Mouse (Mus musculus): ENCODE data around the gene Anapc2. TPM values are rescaled to one million over a fixed set of nuclear protein-coding genes. Genes with fewer than 3 reads are reported as not detected.

Gene Anapc2
- polyA plus RNA-seq, 1 experiment from 2014 or later, result 141 TPM

Other genes starting within 250 kb of the Anapc2 start
- 176 and 188 TPM in 2 replicates for gene Nsmf, start 218.1 kb upstream of the Anapc2 start, polyA plus RNA-seq (2015; fragmentation: Nextera tagmentation; extraction: Ambion mirVana)
- gene Entpd8, start 192.2 kb upstream of the Anapc2 start, polyA plus RNA-seq (2015; fragmentation: Nextera tagmentation; extraction: Ambion mirVana), result not detected in 2 replicates
- gene Noxa1, start 177.3 kb upstream of the Anapc2 start, polyA plus RNA-seq (2015; fragmentation: Nextera tagmentation; extraction: Ambion mirVana), result not detected in 2 replicates
- gene Nrarp, start 91.7 kb upstream of the Anapc2 start, polyA plus RNA-seq (2015; fragmentation: Nextera tagmentation; extraction: Ambion mirVana), result 13.1 and 15.0 TPM in 2 replicates
- gene Tor4a, start 75.6 kb upstream of the Anapc2 start, polyA plus RNA-seq (2015; fragmentation: Nextera tagmentation; extraction: Ambion mirVana), result 1.2 and 1.4 TPM in 2 replicates
- 116 and 117 TPM in 2 replicates for gene Nelfb, start 61.0 kb upstream of the Anapc2 start, polyA plus RNA-seq (2015; fragmentation: Nextera tagmentation; extraction: Ambion mirVana)
- gene Stpg3, start 57.8 kb upstream of the Anapc2 start, polyA plus RNA-seq (2015; fragmentation: Nextera tagmentation; extraction: Ambion mirVana), result not detected in 2 replicates
- gene Fam166a, start 53.7 kb upstream of the Anapc2 start, polyA plus RNA-seq (2015; fragmentation: Nextera tagmentation; extraction: Ambion mirVana), result 0.43 TPM in 1 of 2 replicates, not detected in the other
- gene Tubb4b, start 47.8 kb upstream of the Anapc2 start, polyA plus RNA-seq (2015; fragmentation: Nextera tagmentation; extraction: Ambion mirVana), result 366 and 421 TPM in 2 replicates
- not detected in 2 replicates for gene Slc34a3, start 38.1 kb upstream of the Anapc2 start, polyA plus RNA-seq (2015; fragmentation: Nextera tagmentation; extraction: Ambion mirVana)
- gene Rnf224, start 35.7 kb upstream of the Anapc2 start, polyA plus RNA-seq (2015; fragmentation: Nextera tagmentation; extraction: Ambion mirVana), result not detected in 2 replicates
- gene Rnf208, start 30.2 kb upstream of the Anapc2 start, polyA plus RNA-seq (2015; fragmentation: Nextera tagmentation; extraction: Ambion mirVana), result 144 and 176 TPM in 2 replicates
- 0.25 and 0.48 TPM in 2 replicates for gene Cysrt1, start 30.0 kb upstream of the Anapc2 start, polyA plus RNA-seq (2015; fragmentation: Nextera tagmentation; extraction: Ambion mirVana)
- 4.3 and 4.7 TPM in 2 replicates for gene AL732309.1, start 25.6 kb upstream of the Anapc2 start, polyA plus RNA-seq (2015; fragmentation: Nextera tagmentation; extraction: Ambion mirVana)
- gene Tmem203, start 17.0 kb upstream of the Anapc2 start, polyA plus RNA-seq (2015; fragmentation: Nextera tagmentation; extraction: Ambion mirVana), result 12.4 and 12.7 TPM in 2 replicates
- gene Tprn, start 9.9 kb upstream of the Anapc2 start, polyA plus RNA-seq (2015; fragmentation: Nextera tagmentation; extraction: Ambion mirVana), result 15.6 and 15.9 TPM in 2 replicates
- 172 and 175 TPM in 2 replicates for gene Ssna1, start within 50 bp of the Anapc2 start, polyA plus RNA-seq (2015; fragmentation: Nextera tagmentation; extraction: Ambion mirVana)
- gene Tmem210, start 15.7 kb downstream of the Anapc2 start, polyA plus RNA-seq (2015; fragmentation: Nextera tagmentation; extraction: Ambion mirVana), result not detected in 2 replicates
- not detected in 2 replicates for gene Lrrc26, start 17.4 kb downstream of the Anapc2 start, polyA plus RNA-seq (2015; fragmentation: Nextera tagmentation; extraction: Ambion mirVana)
- 44.0 and 52.7 TPM in 2 replicates for gene Grin1, start 46.7 kb downstream of the Anapc2 start, polyA plus RNA-seq (2015; fragmentation: Nextera tagmentation; extraction: Ambion mirVana)
- gene Man1b1, start 59.9 kb downstream of the Anapc2 start, polyA plus RNA-seq (2015; fragmentation: Nextera tagmentation; extraction: Ambion mirVana), result 50.7 and 51.0 TPM in 2 replicates
- gene Dpp7, start 83.9 kb downstream of the Anapc2 start, polyA plus RNA-seq (2015; fragmentation: Nextera tagmentation; extraction: Ambion mirVana), result 22.6 and 26.2 TPM in 2 replicates
- gene Uap1l1, start 93.2 kb downstream of the Anapc2 start, polyA plus RNA-seq (2015; fragmentation: Nextera tagmentation; extraction: Ambion mirVana), result 4.6 and 5.2 TPM in 2 replicates
- 9.0 and 9.2 TPM in 2 replicates for gene Sapcd2, start 99.8 kb downstream of the Anapc2 start, polyA plus RNA-seq (2015; fragmentation: Nextera tagmentation; extraction: Ambion mirVana)
- 3.7 and 9.0 TPM in 2 replicates for gene Entpd2, start 123.4 kb downstream of the Anapc2 start, polyA plus RNA-seq (2015; fragmentation: Nextera tagmentation; extraction: Ambion mirVana)
- 481 and 529 TPM in 2 replicates for gene Npdc1, start 126.9 kb downstream of the Anapc2 start, polyA plus RNA-seq (2015; fragmentation: Nextera tagmentation; extraction: Ambion mirVana)
- 0.09 and 0.80 TPM in 2 replicates for gene Fut7, start 150.8 kb downstream of the Anapc2 start, polyA plus RNA-seq (2015; fragmentation: Nextera tagmentation; extraction: Ambion mirVana)
- 17.3 and 18.3 TPM in 2 replicates for gene Abca2, start 156.2 kb downstream of the Anapc2 start, polyA plus RNA-seq (2015; fragmentation: Nextera tagmentation; extraction: Ambion mirVana)
- gene Clic3, start 184.4 kb downstream of the Anapc2 start, polyA plus RNA-seq (2015; fragmentation: Nextera tagmentation; extraction: Ambion mirVana), result 2.8 and 3.4 TPM in 2 replicates
- 121 and 130 TPM in 2 replicates for gene Paxx, start 188.6 kb downstream of the Anapc2 start, polyA plus RNA-seq (2015; fragmentation: Nextera tagmentation; extraction: Ambion mirVana)
- 465 and 593 TPM in 2 replicates for gene Ptgds, start 197.6 kb downstream of the Anapc2 start, polyA plus RNA-seq (2015; fragmentation: Nextera tagmentation; extraction: Ambion mirVana)
- not detected in 2 replicates for gene Lcn12, start 221.4 kb downstream of the Anapc2 start, polyA plus RNA-seq (2015; fragmentation: Nextera tagmentation; extraction: Ambion mirVana)
- 137 and 139 TPM in 2 replicates for gene Fbxw5, start 228.3 kb downstream of the Anapc2 start, polyA plus RNA-seq (2015; fragmentation: Nextera tagmentation; extraction: Ambion mirVana)
- 5.1 and 5.9 TPM in 2 replicates for gene C8g, start 229.2 kb downstream of the Anapc2 start, polyA plus RNA-seq (2015; fragmentation: Nextera tagmentation; extraction: Ambion mirVana)

All from midbrain, embryonic 16.5 days (tissue).